Mouse (Mus musculus) cerebral cortex, adult 2 months (tissue): ENCODE results near the gene Il13.

Experiments used
- WGBS: fragments of 180-500 bp; shearing (Covaris S2); methylation state at CpG from one replicate; pipeline ENCODE4 v1.1.7; 2018; 5-methylcytosine and 5-hydroxymethylcytosine counted together

Gene Il13

DNA sequence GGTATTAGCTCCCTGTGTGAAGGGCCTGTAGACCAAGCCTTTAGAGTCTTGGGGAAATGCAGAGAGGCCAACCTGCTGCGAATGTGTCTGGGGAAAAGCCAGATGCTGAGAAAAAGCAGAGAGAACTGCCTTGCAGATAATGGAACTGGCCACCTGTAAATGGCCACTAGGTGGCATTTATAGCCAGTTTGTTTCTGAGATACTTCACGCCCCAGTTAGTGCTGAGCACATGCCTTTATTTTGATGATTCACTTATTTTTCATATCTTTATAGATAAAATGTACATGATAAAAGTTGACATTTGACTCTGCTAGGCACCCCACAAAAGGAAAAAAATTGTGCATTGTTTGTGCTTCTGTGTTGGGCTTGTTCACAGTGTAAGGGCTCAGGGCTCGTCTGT is 49.7 kb downstream of the Il13 start:
- WGBS = 40% methylated on average over 3 of the region's 3 CpGs

DNA sequence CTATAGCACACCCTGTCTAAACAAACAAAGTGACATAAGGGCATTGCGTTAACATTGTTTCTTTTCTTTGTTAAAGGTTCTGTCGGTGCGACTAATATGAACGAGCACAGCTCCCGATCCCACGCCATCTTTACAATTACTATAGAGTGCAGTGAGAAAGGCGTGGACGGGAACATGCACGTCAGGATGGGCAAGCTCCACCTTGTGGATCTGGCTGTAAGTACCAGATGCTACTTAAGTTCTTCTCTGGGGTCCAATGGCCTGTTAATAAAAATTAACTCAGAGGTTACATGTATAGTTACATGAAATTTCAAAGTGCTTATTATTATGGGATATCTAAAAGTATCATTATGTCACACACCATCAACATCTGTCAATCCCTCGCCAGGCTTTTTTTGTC is 51.4 kb downstream of the Il13 start:
- WGBS = 56% methylated on average over 10 of the region's 10 CpGs
